8 mouse cellular contexts compared by ENCODE assay signal in the genomic region with DNA sequence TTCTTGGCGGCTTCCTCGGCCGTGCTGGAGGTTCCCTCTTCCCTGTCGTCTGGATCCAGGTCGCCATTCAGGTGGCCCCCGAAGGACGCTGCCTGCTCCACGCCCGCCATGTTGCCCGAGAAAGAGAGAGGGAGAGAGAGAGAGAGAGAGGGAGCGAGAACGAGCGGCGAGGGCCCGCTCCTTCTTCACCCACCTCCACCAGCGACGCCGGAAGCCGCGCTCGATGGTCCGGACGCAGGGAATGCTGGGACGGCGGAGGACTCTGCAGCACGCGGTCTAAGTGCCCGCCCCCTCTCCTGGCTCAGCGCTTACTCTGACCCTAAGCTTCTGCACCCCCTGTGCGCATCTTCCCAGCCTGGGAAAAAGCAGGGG. TPM values are rescaled to one million over a fixed set of nuclear protein-coding genes. Genes with fewer than 3 reads are reported as not detected.
A peak's percentile ranks its signal among the peaks of the same experiment; 100 is the strongest.
DNase-seq lines count a peak whose midpoint lies in the region; ATAC-seq lines count a peak whose summit lies in the region.

No protein-coding gene starts in this region.

- DNase-seq in CD8-positive naive resting alpha-beta T cell, adult 2 months (ENCODE audit: low read depth in 2 of 2, low spot score in 2 of 2), result peak; percentile 66 to 73
- DNase-seq in c-Kit-negative CD71-positive TER-119-positive erythroid progenitor cells, embryonic 14.5 days (ENCODE audit: low read depth, low spot score), result peak; percentile 75
- DNase-seq in fibroblast of lung, adult 2 months (ENCODE audit: low read depth), result peak; percentile 64
- DNase-seq in kidney, postnatal 14 days, result peak; percentile 93
- DNase-seq in naive thymus-derived CD4-positive, alpha-beta T cell, adult 2 months (ENCODE audit: low read depth), result peak; percentile 78

- peaks cover 0 to 15% of the 10 kb centered on the region in 2 experiments; a peak in 3 of 4 replicates for H3K4me1 ChIP-seq in heart, embryonic 14.5 days (ENCODE audit: control insufficient read depth in 2 of 2, insufficient read depth in 2 of 2, low read length in 2 of 2)
- H3K4me1 ChIP-seq in liver, embryonic 12.5 days, result peaks cover 83% of the 10 kb centered on the region
- peaks cover 5% of the 10 kb centered on the region; the same call in 1 of the 2 replicates for H3K4me1 ChIP-seq in stomach, embryonic 14.5 days (ENCODE audit: control insufficient read depth, insufficient read depth, low read length)

- H3K4me3 ChIP-seq in heart, embryonic 14.5 days (ENCODE audit: control insufficient read depth in 1 of 2, insufficient read depth in 1 of 2, low read depth in 1 of 2, low read length in 2 of 2), result peak overlapping the region; percentile 74 to 83
- peak overlapping the region; percentile 98 for H3K4me3 ChIP-seq in liver, embryonic 12.5 days
- H3K4me3 ChIP-seq in stomach, embryonic 14.5 days (ENCODE audit: low read depth, low read length), result peak overlapping the region; percentile 97

- H3K4me2 ChIP-seq in heart, embryonic 14.5 days (ENCODE audit: low read length), result peak overlapping the region; percentile 94
- peak overlapping the region; percentile 87 for H3K4me2 ChIP-seq in liver, embryonic 12.5 days
- H3K4me2 ChIP-seq in stomach, embryonic 14.5 days (replicated peaks; ENCODE audit: low read depth, low read length), result peak overlapping the region; percentile 94

- H3K27me3 ChIP-seq in heart, embryonic 14.5 days (ENCODE audit: control insufficient read depth, insufficient read depth, low read length), result no peaks in the 10 kb centered on the region
- H3K27me3 ChIP-seq in liver, embryonic 12.5 days (replicated peaks), result no peaks in the 10 kb centered on the region
- H3K27me3 ChIP-seq in stomach, embryonic 14.5 days (ENCODE audit: control insufficient read depth, insufficient read depth, low read length), result no peaks in the 10 kb centered on the region

- H3K9ac ChIP-seq in heart, embryonic 14.5 days (ENCODE audit: low read length), result peak overlapping the region; percentile 94
- H3K9ac ChIP-seq in liver, embryonic 12.5 days, result peak overlapping the region; percentile 98
- peak overlapping the region; percentile 92 for H3K9ac ChIP-seq in stomach, embryonic 14.5 days (replicated peaks; ENCODE audit: low read depth, low read length)

- under 1% methylated on average over 25 of the region's 30 CpGs for WGBS in heart, embryonic 14.5 days
- 0% methylated on average over 24 of the region's 30 CpGs for WGBS in liver, embryonic 12.5 days (ENCODE audit: insufficient replicate concordance)
- WGBS in stomach, embryonic 14.5 days, result under 1% methylated on average over 20 of the region's 30 CpGs

- H3K36me3 ChIP-seq in heart, embryonic 14.5 days (ENCODE audit: control insufficient read depth, insufficient read depth, low read length), result peaks cover 26% of the 10 kb centered on the region
- peaks cover 38% of the 10 kb centered on the region for H3K36me3 ChIP-seq in liver, embryonic 12.5 days
- H3K36me3 ChIP-seq in stomach, embryonic 14.5 days (ENCODE audit: control insufficient read depth, insufficient read depth, low read length), result peaks cover 22% of the 10 kb centered on the region; the same call in 1 of the 2 replicates

- no peaks in the 10 kb centered on the region for H3K9me3 ChIP-seq in heart, embryonic 14.5 days (ENCODE audit: control insufficient read depth, low read length)
- H3K9me3 ChIP-seq in liver, embryonic 12.5 days (replicated peaks), result no peaks in the 10 kb centered on the region
- H3K9me3 ChIP-seq in stomach, embryonic 14.5 days (ENCODE audit: control insufficient read depth, low read depth, low read length), result no peaks in the 10 kb centered on the region

- ATAC-seq in heart, embryonic 14.5 days (ENCODE audit: insufficient number of reproducible peaks, insufficient read depth, low FRiP score, low read depth), result peak; percentile 96
- ATAC-seq in liver, embryonic 12.5 days, result peak; percentile 82
- peak; percentile 97 for ATAC-seq in stomach, embryonic 14.5 days (ENCODE audit: insufficient number of reproducible peaks, insufficient read depth, low FRiP score, low read depth)

- H3K27ac ChIP-seq in heart, embryonic 14.5 days (replicated peaks in 1 of 2; ENCODE audit: control insufficient read depth in 1 of 2, insufficient read depth in 1 of 2, low read depth in 2 of 2, low read length in 2 of 2), result peak overlapping the region; percentile 84 to 89
- peak overlapping the region; percentile 98 for H3K27ac ChIP-seq in liver, embryonic 12.5 days
- peak overlapping the region; percentile 90 for H3K27ac ChIP-seq in stomach, embryonic 14.5 days (ENCODE audit: low read length)

RNA-seq across cellular contexts. Expression of a gene that starts 7.3 kb away (rescaled TPM):
- polyA plus RNA-seq in heart, embryonic 14.5 days (2014; fragmentation: Nextera tagmentation; extraction: Ambion mirVana), result 158 and 159 TPM in 2 replicates
- 290 and 301 TPM in 2 replicates for polyA plus RNA-seq in liver, embryonic 12.5 days (2016; fragmentation: Nextera tagmentation; extraction: Ambion mirVana)
- polyA plus RNA-seq in stomach, embryonic 14.5 days (2014; fragmentation: Nextera tagmentation; extraction: Ambion mirVana), result 184 and 191 TPM in 2 replicates

RNA-seq across cellular contexts. Expression of a gene that starts 58.2 kb away (rescaled TPM):
- 0.15 and 0.18 TPM in 2 replicates for polyA plus RNA-seq in heart, embryonic 14.5 days (2014; fragmentation: Nextera tagmentation; extraction: Ambion mirVana)
- 5.5 and 5.8 TPM in 2 replicates for polyA plus RNA-seq in liver, embryonic 12.5 days (2016; fragmentation: Nextera tagmentation; extraction: Ambion mirVana)
- 0.27 and 0.61 TPM in 2 replicates for polyA plus RNA-seq in stomach, embryonic 14.5 days (2014; fragmentation: Nextera tagmentation; extraction: Ambion mirVana)

Comparison
In these comparisons a context has a peak if more than half of its experiments do, and no peak if none do; other contexts are left out.
1. Peak in every context shown above with its lines: DNase-seq, ATAC-seq, H3K4me3 ChIP-seq and H3K27ac ChIP-seq.